Mouse (Mus musculus): ENCODE results near the gene Pate2. TPM values are rescaled to one million over a fixed set of nuclear protein-coding genes. Genes with fewer than 3 reads are reported as not detected.

Gene Pate2
- polyA plus RNA-seq, 1 experiment from 2014 or later = 0.19 TPM

DNA sequence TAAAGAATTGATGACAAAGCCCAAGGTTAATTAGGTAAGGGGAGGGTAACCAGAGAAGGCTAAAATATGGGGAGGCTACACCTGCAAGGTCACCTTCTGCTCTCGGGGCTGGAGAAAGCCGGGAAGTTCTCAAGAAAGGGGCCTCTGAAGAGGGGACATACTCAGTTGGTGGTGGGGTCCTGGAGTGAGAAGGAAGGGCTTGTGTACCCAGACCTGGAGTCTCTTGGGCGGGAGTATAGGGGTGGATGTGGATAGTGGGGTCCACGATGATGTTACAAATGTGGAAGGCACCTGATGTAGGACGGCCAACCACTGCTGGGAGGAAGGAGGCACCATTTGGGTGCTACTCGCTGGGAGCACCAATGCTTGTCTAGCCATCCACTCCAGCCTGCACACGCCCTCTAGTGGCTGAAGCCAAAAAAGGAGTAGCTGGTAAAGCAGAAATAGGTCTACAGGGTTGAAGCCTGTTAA is 46.1 kb upstream of the Pate2 start:
- H3K36me3 ChIP-seq (ENCODE audit: control insufficient read depth, insufficient read depth, low read length) = no peaks in the 10 kb centered on the region
- no peaks in the 10 kb centered on the region for H3K9me3 ChIP-seq (ENCODE audit: control insufficient read depth, low read length)
- no peaks in the 10 kb centered on the region for H3K4me1 ChIP-seq (replicated peaks; ENCODE audit: control insufficient read depth, insufficient read depth)
- H3K27ac ChIP-seq (replicated peaks) = no peak overlapping the region; the same call in 1 of the 2 replicates
- no peak overlapping the region for H3K4me3 ChIP-seq (ENCODE audit: low read depth, low read length)
- DNase-seq (ENCODE audit: low spot score) = peak; percentile 68
- peak; percentile 80 for ATAC-seq (ENCODE audit: low FRiP score, low TSS enrichment)
- peak overlapping the region; percentile 20; the same call in 1 of the 2 replicates for H3K4me2 ChIP-seq (replicated peaks; ENCODE audit: low read depth)
- 18% methylated on average over 7 of the region's 7 CpGs for WGBS
- no peaks in the 10 kb centered on the region for H3K27me3 ChIP-seq (ENCODE audit: control insufficient read depth, insufficient read depth, low read length)
- H3K9ac ChIP-seq (ENCODE audit: low read length) = no peak overlapping the region
- TF ChIP-seq CTCF (IDR thresholded peaks at IDR 0.05; ENCODE audit: low read depth) (peak; percentile 93), EP300 (optimal IDR thresholded peaks at IDR 0.05) (no peak)

DNA sequence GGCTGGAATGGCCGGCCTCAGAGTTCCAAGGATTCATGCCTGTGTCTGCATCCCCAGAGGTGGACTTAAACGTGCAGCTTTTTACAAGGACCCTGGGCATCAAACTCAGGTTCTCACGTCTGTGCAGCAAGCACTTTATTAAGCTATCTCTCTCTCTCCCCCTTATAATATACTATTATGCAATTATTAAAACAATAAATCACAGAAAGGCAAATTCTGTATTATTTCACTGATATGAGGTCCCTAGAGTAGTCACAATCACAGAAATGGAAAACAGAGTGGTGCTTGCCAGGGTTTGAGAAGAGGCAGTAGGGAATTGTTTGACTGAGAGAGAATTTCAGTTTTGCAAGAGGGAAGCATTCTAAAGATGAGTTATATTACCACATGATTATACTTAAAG is 40.9 kb upstream of the Pate2 start:
- DNase-seq (ENCODE audit: low spot score) = no peak
- Histone ChIP-seq H3K4me3 (ENCODE audit: low read depth, low read length) (no peak overlapping the region), H3K4me2 (replicated peaks; ENCODE audit: low read depth) (no peak overlapping the region), H3K4me1 (replicated peaks; ENCODE audit: control insufficient read depth, insufficient read depth) (no peaks in the 10 kb centered on the region), H3K9ac (ENCODE audit: low read length) (no peak overlapping the region), H3K36me3 (ENCODE audit: control insufficient read depth, insufficient read depth, low read length) (no peaks in the 10 kb centered on the region), H3K27me3 (ENCODE audit: control insufficient read depth, insufficient read depth, low read length) (no peaks in the 10 kb centered on the region), H3K9me3 (ENCODE audit: control insufficient read depth, low read length) (no peaks in the 10 kb centered on the region), H3K27ac (replicated peaks) (no peak overlapping the region)
- 56% methylated on average over 3 of the region's 3 CpGs for WGBS
- TF ChIP-seq CTCF (IDR thresholded peaks at IDR 0.05; ENCODE audit: low read depth) (no peak), EP300 (optimal IDR thresholded peaks at IDR 0.05) (no peak)
- no peak for ATAC-seq (ENCODE audit: low FRiP score, low TSS enrichment)

- H3K9me3 ChIP-seq (ENCODE audit: control insufficient read depth, low read length) = no peaks in the 10 kb centered on the region
- H3K9ac ChIP-seq (ENCODE audit: low read length) = no peak overlapping the region
- H3K36me3 ChIP-seq (ENCODE audit: control insufficient read depth, insufficient read depth, low read length) = no peaks in the 10 kb centered on the region
- no peaks in the 10 kb centered on the region for H3K27me3 ChIP-seq (ENCODE audit: control insufficient read depth, insufficient read depth, low read length)
- DNase-seq (ENCODE audit: low spot score) = no peak
- no peak overlapping the region for H3K4me2 ChIP-seq (replicated peaks; ENCODE audit: low read depth)
- H3K4me1 ChIP-seq (replicated peaks; ENCODE audit: control insufficient read depth, insufficient read depth) = no peaks in the 10 kb centered on the region
- 12% methylated on average over 1 of the region's 1 CpGs for WGBS
- no peak overlapping the region for H3K4me3 ChIP-seq (ENCODE audit: low read depth, low read length)
- TF ChIP-seq EP300 (optimal IDR thresholded peaks at IDR 0.05) (no peak), CTCF (IDR thresholded peaks at IDR 0.05; ENCODE audit: low read depth) (no peak)
- ATAC-seq (ENCODE audit: low FRiP score, low TSS enrichment) = no peak
- no peak overlapping the region for H3K27ac ChIP-seq (replicated peaks)
Measured at GRCm38 (mm10) chr9:35529796-35530195, 40.3 kb upstream of the Pate2 start.

GRCm38 (mm10) chr9:35533266-35533665 is 36.8 kb upstream of the Pate2 start:
- 51% methylated on average over 9 of the region's 9 CpGs for WGBS
- ATAC-seq (ENCODE audit: low FRiP score, low TSS enrichment) = no peak
- Histone ChIP-seq H3K9ac (ENCODE audit: low read length) (no peak overlapping the region), H3K9me3 (ENCODE audit: control insufficient read depth, low read length) (no peaks in the 10 kb centered on the region), H3K4me1 (replicated peaks; ENCODE audit: control insufficient read depth, insufficient read depth) (no peaks in the 10 kb centered on the region), H3K36me3 (ENCODE audit: control insufficient read depth, insufficient read depth, low read length) (no peaks in the 10 kb centered on the region), H3K27ac (replicated peaks) (no peak overlapping the region), H3K4me3 (ENCODE audit: low read depth, low read length) (no peak overlapping the region), H3K4me2 (replicated peaks; ENCODE audit: low read depth) (no peak overlapping the region), H3K27me3 (ENCODE audit: control insufficient read depth, insufficient read depth, low read length) (no peaks in the 10 kb centered on the region)
- no peak for DNase-seq (ENCODE audit: low spot score)
- no peak for TF ChIP-seq CTCF (IDR thresholded peaks at IDR 0.05; ENCODE audit: low read depth)
- no peak for TF ChIP-seq EP300 (optimal IDR thresholded peaks at IDR 0.05)

DNA sequence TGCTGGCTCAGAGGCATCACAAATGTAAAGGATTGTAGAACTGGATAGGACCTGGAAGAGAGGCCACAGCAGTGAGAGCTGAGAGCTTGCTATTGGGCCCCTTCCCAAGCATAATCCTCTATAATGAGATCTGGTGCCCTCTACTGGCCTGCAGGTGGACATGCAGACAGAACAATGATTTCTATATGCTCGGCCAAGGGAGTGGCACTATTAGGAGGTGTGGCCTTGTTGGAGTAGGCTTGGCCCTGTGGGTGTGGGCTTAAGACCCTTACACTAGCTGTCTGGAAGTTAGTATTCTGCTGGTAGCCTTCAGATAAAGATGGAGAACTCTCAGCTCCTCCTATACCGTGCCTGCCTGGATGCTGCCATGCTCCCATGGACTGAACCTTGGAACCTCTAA is 35.0 kb upstream of the Pate2 start:
- peak; percentile 81 for ATAC-seq (ENCODE audit: low FRiP score, low TSS enrichment)
- H3K4me1 ChIP-seq (replicated peaks; ENCODE audit: control insufficient read depth, insufficient read depth) = no peaks in the 10 kb centered on the region
- no peak overlapping the region for H3K9ac ChIP-seq (ENCODE audit: low read length)
- no peaks in the 10 kb centered on the region for H3K27me3 ChIP-seq (ENCODE audit: control insufficient read depth, insufficient read depth, low read length)
- no peak overlapping the region for H3K4me3 ChIP-seq (ENCODE audit: low read depth, low read length)
- no peaks in the 10 kb centered on the region for H3K9me3 ChIP-seq (ENCODE audit: control insufficient read depth, low read length)
- H3K36me3 ChIP-seq (ENCODE audit: control insufficient read depth, insufficient read depth, low read length) = no peaks in the 10 kb centered on the region
- TF ChIP-seq EP300 (optimal IDR thresholded peaks at IDR 0.05) (no peak), CTCF (IDR thresholded peaks at IDR 0.05; ENCODE audit: low read depth) (peak; percentile 94)
- 7% methylated on average over 2 of the region's 2 CpGs for WGBS
- H3K27ac ChIP-seq (replicated peaks) = no peak overlapping the region
- peak; percentile 59 for DNase-seq (ENCODE audit: low spot score)
- no peak overlapping the region for H3K4me2 ChIP-seq (replicated peaks; ENCODE audit: low read depth)

- no peak for TF ChIP-seq EP300 (optimal IDR thresholded peaks at IDR 0.05)
- TF ChIP-seq CTCF (IDR thresholded peaks at IDR 0.05; ENCODE audit: low read depth) = no peak
- Histone ChIP-seq H3K27ac (replicated peaks) (no peak overlapping the region), H3K4me3 (ENCODE audit: low read depth, low read length) (no peak overlapping the region), H3K4me1 (replicated peaks; ENCODE audit: control insufficient read depth, insufficient read depth) (no peaks in the 10 kb centered on the region), H3K36me3 (ENCODE audit: control insufficient read depth, insufficient read depth, low read length) (no peaks in the 10 kb centered on the region), H3K4me2 (replicated peaks; ENCODE audit: low read depth) (no peak overlapping the region), H3K27me3 (ENCODE audit: control insufficient read depth, insufficient read depth, low read length) (no peaks in the 10 kb centered on the region), H3K9me3 (ENCODE audit: control insufficient read depth, low read length) (no peaks in the 10 kb centered on the region), H3K9ac (ENCODE audit: low read length) (no peak overlapping the region)
- ATAC-seq (ENCODE audit: low FRiP score, low TSS enrichment) = no peak
- WGBS = 60% methylated on average over 4 of the region's 4 CpGs
- no peak for DNase-seq (ENCODE audit: low spot score)
Measured at GRCm38 (mm10) chr9:35535876-35536275, 34.2 kb upstream of the Pate2 start.

Measured in stomach, postnatal 0 days (tissue).